Mouse (Mus musculus) ES-E14 (cell line): ENCODE results near the gene Tecpr1.

ENCODE experiments used
- CHD2 ChIP-seq: IDR thresholded peaks from 2 replicates; pipeline ENCODE4 v1.6.1; 2014; ENCODE audit warnings: mild to moderate bottlenecking, low read depth, low read length, inconsistent platforms
- HCFC1 ChIP-seq: IDR thresholded peaks from 2 replicates; pipeline ENCODE4 v1.6.1; 2012; ENCODE audit warnings: low read length, inconsistent platforms, borderline replicate concordance; ENCODE audit not compliant: insufficient read depth
- ZC3H11A ChIP-seq: IDR thresholded peaks from 2 replicates; pipeline ENCODE4 v1.6.1; 2012; ENCODE audit warnings: low read depth, mild to moderate bottlenecking, inconsistent platforms, low read length, borderline replicate concordance
- ZNF384 ChIP-seq: IDR thresholded peaks from 2 replicates; pipeline ENCODE4 v1.6.1; 2012; ENCODE audit warnings: low read depth, low read length, inconsistent platforms

DNA sequence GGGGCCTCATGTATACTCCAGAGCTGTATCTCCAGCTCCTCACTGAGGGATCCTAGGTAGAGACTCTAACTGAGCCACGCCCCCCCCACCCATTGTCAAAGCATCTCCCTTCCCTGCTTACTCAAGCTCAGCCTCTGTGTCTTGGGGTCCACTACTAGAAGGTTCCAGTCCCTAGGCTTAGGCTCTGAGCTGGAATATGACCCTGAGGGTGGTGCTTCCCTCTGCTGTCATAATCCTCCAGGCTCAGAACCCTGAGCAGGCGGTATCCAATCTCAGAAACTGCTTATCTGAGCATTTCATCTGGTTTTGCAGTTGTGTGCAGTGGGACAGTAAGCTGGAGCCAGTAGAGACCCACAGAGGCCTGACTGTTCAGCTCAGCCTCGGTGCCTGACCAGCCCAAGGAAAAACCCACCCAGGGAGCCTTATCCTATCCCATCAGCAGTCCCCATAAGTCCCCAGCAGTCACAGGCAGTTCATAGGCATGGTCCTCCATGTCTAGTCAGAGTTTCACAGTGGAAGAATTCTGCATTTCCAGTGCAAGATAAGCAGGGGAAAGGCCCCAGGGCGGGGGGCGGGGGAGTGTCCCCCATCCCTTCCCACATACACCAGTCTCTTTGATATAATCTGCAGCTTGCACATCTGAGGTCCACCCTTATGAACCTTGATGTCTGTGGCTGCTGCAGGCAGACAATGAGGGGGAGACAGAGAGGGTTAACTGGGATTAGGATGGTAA, 61.2 kb downstream of the Tecpr1 start:
- TF ChIP-seq HCFC1: no peak
- no peak for TF ChIP-seq ZC3H11A
- TF ChIP-seq ZNF384: no peak
- TF ChIP-seq CHD2: no peak
